Mouse (Mus musculus): ENCODE measurements around the gene Pibf1. TPM values are rescaled to one million over a fixed set of nuclear protein-coding genes. Genes with fewer than 3 reads are reported as not detected.

Pibf1 gene
- polyA plus RNA-seq, 1 experiment from 2014 or later: 26.3 TPM

DNA sequence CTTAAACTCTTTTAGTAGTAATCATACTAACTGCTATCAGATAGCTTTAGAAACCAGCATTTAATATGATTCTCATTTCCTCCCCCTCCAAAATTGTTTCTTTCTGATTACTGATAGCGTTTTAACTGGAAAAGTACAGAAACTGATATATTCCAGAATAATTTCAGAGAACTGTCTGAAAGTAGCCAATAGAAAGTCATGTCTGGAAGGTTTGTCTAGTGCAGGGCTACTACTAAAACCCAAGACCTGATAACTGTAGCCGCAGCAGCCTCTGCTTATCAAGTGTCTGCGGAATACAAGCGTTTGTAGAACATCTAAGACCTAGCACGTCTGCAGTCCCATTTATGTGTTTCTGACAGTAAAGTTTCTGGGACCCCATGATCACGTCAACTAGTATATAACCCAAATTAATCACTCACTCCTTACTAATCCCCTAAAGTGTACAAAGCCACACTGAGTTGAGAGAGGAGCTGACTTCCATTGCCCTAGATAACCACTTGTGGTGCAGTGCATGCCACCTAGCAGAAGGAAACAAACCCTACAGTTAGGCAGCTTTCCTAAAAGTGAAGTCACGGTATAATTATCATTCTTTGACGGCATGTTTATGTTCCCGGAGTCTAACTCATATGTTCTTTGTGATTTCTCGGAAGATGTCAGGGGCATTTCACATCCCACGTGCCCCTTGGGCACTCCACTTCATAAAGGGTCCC is 130.0 kb downstream of the Pibf1 start:
- no peak for ATAC-seq (ENCODE audit: low FRiP score, low read depth)
- H3K36me3 ChIP-seq: no peaks in the 10 kb centered on the region
- H3K9me3 ChIP-seq: no peaks in the 10 kb centered on the region
- H3K27ac ChIP-seq (replicated peaks): no peak overlapping the region
- 95% methylated on average over 11 of the region's 11 CpGs for WGBS
- H3K4me1 ChIP-seq: no peaks in the 10 kb centered on the region
- H3K27me3 ChIP-seq: no peaks in the 10 kb centered on the region
- no peak overlapping the region for H3K9ac ChIP-seq (replicated peaks)
- no peak overlapping the region for H3K4me2 ChIP-seq (replicated peaks)
- H3K4me3 ChIP-seq: no peak overlapping the region

DNA sequence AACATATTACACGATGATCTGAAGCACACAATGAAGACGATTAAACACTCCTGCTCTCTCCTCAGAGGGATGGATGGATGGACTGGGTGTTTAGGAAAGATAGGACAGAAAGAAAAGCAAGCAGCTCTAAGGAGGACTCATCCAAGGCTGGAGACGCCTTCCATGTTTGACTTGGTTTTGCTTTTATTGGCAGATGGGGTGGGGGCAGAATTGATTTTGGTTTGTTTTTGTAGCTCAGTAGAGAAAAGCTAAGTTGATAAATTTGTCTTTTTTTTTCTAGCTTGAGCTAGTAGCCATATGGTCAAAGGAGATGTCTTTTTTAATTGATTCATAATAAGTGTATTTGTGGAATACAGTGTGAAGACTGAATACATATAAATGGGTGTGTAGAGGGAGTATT is 133.8 kb downstream of the Pibf1 start:
- ATAC-seq (ENCODE audit: low FRiP score, low read depth): no peak
- Histone ChIP-seq H3K9ac (replicated peaks) (no peak overlapping the region), H3K4me1 (no peaks in the 10 kb centered on the region), H3K4me2 (replicated peaks) (no peak overlapping the region), H3K36me3 (no peaks in the 10 kb centered on the region), H3K27ac (replicated peaks) (no peak overlapping the region), H3K9me3 (no peaks in the 10 kb centered on the region), H3K27me3 (no peaks in the 10 kb centered on the region), H3K4me3 (no peak overlapping the region)
- WGBS: 95% methylated on average over 3 of the region's 3 CpGs

DNA sequence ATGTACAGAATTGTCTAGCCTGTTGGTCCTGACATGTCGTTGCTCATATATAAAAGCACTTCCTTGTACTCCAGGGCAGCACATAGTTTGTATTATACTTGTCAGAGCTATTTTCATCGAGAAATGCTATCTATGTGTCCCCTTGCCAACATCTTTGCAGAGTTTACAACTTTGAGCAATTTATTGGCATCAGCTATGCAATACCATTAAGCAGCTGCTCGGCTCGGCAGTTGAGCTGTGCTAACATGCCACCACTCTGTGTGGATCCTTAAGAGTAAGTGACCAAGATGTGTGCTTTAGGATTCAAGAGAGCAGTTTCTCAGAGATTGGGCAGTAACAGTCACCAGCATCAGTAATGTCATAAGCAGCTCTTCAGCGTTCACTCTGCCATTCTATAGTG is 137.9 kb downstream of the Pibf1 start:
- H3K9me3 ChIP-seq: no peaks in the 10 kb centered on the region
- WGBS: 88% methylated on average over 5 of the region's 5 CpGs
- H3K9ac ChIP-seq (replicated peaks): no peak overlapping the region
- ATAC-seq (ENCODE audit: low FRiP score, low read depth): no peak
- H3K4me1 ChIP-seq: no peaks in the 10 kb centered on the region
- H3K4me3 ChIP-seq: no peak overlapping the region
- no peaks in the 10 kb centered on the region for H3K27me3 ChIP-seq
- H3K27ac ChIP-seq (replicated peaks): no peak overlapping the region
- no peaks in the 10 kb centered on the region for H3K36me3 ChIP-seq
- H3K4me2 ChIP-seq (replicated peaks): no peak overlapping the region

DNA sequence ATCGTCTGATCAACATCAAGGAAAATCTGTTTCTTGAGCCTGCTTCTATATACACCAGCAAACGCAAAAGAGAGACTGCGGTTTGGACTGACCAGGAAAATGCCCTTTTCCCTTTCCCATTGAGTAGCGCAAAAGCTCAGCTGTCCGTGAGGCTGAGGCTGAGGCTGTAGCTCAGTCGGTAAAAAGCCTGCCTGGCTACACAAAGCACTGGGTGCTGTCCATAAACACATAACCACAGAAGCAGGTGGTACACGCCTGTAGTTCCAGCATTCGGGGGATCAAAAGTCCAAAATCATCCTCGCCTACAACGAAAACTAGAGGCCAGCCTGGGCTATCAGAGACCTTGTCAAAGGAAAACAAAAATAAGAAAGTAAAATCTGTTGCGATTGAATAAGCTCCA is 141.3 kb downstream of the Pibf1 start:
- Histone ChIP-seq H3K4me2 (replicated peaks) (no peak overlapping the region), H3K27me3 (no peaks in the 10 kb centered on the region), H3K36me3 (peaks cover 12% of the 10 kb centered on the region), H3K4me3 (no peak overlapping the region), H3K9me3 (no peaks in the 10 kb centered on the region), H3K9ac (replicated peaks) (no peak overlapping the region), H3K4me1 (no peaks in the 10 kb centered on the region), H3K27ac (replicated peaks) (0 out of 2 replicates have a peak overlapping the region, but pooled peaks have one; percentile 1)
- 74% methylated on average over 11 of the region's 11 CpGs for WGBS
- no peak for ATAC-seq (ENCODE audit: low FRiP score, low read depth)

DNA sequence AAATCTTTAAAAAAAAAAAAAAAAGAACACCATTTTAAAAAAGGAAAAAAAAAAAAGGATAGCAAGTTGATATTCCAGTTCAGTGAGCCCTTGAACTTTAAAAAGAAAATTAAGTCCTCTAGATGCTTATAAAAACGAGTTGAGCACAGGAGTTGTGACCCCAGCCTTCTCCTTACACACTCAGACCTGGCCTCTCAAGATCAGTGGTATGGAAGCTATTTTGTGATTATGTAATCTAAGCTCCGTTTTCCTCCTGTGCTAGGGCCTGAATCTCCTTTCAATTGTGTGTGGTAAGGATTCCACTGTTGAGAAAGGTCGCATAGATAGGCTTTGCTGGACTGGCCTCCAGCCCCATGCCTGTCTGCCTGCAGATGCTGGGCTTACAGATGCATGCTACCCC is 145.3 kb downstream of the Pibf1 start:
- H3K4me3 ChIP-seq: no peak overlapping the region
- WGBS: 77% methylated on average over 3 of the region's 3 CpGs
- no peak overlapping the region for H3K27ac ChIP-seq (replicated peaks)
- peaks cover 16% of the 10 kb centered on the region for H3K36me3 ChIP-seq
- no peak overlapping the region for H3K9ac ChIP-seq (replicated peaks)
- no peak overlapping the region for H3K4me2 ChIP-seq (replicated peaks)
- ATAC-seq (ENCODE audit: low FRiP score, low read depth): no peak
- no peaks in the 10 kb centered on the region for H3K4me1 ChIP-seq
- no peaks in the 10 kb centered on the region for H3K9me3 ChIP-seq
- no peaks in the 10 kb centered on the region for H3K27me3 ChIP-seq

DNA sequence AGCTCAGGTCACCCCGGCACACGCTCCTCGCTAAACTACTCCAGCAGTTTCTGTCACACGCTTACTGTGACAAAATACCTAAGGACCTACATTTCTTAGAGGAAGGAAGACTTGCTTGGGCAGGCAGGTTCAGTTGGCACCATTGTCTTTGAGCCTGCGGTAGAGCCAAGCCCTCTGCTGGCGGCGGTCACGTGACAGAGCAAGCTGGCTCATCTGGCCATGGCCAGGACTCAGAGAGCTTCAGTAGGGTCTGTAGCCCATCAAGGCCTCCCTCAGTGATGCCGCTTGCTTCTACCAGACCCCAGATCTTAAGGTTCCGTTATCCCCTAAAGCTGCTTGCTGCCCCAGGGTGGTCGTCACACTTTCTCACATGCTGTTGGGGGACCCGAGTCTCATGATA is 162.8 kb downstream of the Pibf1 start:
- WGBS: 95% methylated on average over 12 of the region's 12 CpGs
- no peak for ATAC-seq (ENCODE audit: low FRiP score, low read depth)
- no peak overlapping the region for H3K9ac ChIP-seq (replicated peaks)
- H3K4me3 ChIP-seq: no peak overlapping the region
- no peak overlapping the region for H3K4me2 ChIP-seq (replicated peaks)
- no peaks in the 10 kb centered on the region for H3K4me1 ChIP-seq
- no peaks in the 10 kb centered on the region for H3K36me3 ChIP-seq
- no peaks in the 10 kb centered on the region for H3K9me3 ChIP-seq
- no peaks in the 10 kb centered on the region for H3K27me3 ChIP-seq
- no peak overlapping the region for H3K27ac ChIP-seq (replicated peaks)

DNA sequence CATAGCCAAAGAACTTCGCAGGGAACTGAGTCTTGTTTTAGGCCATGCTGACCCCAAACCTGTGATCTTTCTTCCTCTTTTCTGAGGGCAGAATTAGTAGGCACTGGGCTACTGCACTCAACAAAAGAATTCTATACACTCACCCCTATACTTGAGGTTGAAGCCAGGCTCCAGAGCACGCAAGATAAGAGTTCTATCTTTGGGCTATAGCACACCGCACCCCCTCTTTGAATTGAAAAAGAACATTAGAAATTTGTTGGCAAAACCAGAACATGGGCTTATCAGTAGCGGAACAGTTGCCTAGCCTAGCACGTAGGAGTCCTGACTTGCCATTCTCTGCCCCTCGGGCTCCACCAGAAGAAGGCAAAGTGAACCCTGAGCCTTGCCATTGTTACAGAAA is 164.6 kb downstream of the Pibf1 start:
- 91% methylated on average over 6 of the region's 6 CpGs for WGBS
- ATAC-seq (ENCODE audit: low FRiP score, low read depth): no peak
- no peaks in the 10 kb centered on the region for H3K36me3 ChIP-seq

DNA sequence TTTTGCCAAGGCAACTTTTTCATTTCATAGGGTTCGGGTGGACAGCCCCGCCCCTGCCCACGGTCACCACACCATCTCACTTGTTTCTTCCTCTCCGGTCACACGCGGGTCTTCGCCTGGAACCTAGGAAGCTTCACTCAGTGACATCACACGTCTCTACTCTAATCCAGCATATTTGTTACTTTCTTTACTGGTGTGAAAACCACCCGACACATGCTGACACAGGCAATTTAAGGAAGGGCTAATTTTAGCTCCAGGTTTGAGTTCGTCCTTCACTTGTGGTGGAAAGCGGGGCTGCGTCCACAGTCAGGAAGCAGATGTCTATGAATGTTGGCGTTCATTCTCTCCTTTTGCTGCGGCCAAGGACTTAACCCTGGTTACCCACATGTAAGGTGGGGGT is 166.6 kb downstream of the Pibf1 start:
- no peaks in the 10 kb centered on the region for H3K27me3 ChIP-seq
- no peak overlapping the region for H3K4me2 ChIP-seq (replicated peaks)
- H3K9ac ChIP-seq (replicated peaks): no peak overlapping the region
- no peaks in the 10 kb centered on the region for H3K9me3 ChIP-seq
- H3K4me3 ChIP-seq: no peak overlapping the region
- H3K4me1 ChIP-seq: no peaks in the 10 kb centered on the region
- no peak overlapping the region for H3K27ac ChIP-seq (replicated peaks)
- 97% methylated on average over 14 of the region's 14 CpGs for WGBS
- no peaks in the 10 kb centered on the region for H3K36me3 ChIP-seq
- no peak for ATAC-seq (ENCODE audit: low FRiP score, low read depth)

More for the DNA sequence above, 164.6 kb downstream of the Pibf1 start:
- Histone ChIP-seq H3K4me1 (no peaks in the 10 kb centered on the region), H3K9me3 (no peaks in the 10 kb centered on the region), H3K27ac (replicated peaks) (no peak overlapping the region), H3K27me3 (no peaks in the 10 kb centered on the region), H3K9ac (replicated peaks) (no peak overlapping the region), H3K4me3 (no peak overlapping the region), H3K4me2 (replicated peaks) (no peak overlapping the region)

DNA sequence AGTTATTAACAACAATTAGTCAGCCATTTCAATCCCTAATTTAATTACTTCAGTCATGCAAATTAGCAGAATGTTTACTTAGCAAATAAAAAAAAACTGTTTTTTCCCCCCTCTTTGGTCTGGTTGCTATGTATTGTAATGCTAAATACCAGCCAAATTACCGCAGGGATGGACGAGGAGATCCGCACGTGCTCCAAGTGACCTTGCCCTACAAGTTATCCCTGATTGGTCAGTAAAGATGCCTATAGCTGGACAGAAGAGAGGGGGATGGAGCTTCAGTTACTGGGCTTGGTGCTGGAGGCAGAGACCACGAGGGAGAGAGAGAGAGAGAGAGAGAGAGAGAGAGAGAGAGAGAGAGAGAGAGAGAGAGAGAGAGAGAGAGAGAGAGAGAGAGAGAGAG is 167.5 kb downstream of the Pibf1 start:
- Histone ChIP-seq H3K27me3 (no peaks in the 10 kb centered on the region), H3K36me3 (no peaks in the 10 kb centered on the region), H3K4me3 (no peak overlapping the region), H3K4me2 (replicated peaks) (no peak overlapping the region), H3K9ac (replicated peaks) (no peak overlapping the region), H3K27ac (replicated peaks) (no peak overlapping the region), H3K4me1 (no peaks in the 10 kb centered on the region), H3K9me3 (no peaks in the 10 kb centered on the region)
- ATAC-seq (ENCODE audit: low FRiP score, low read depth): no peak
- WGBS: 39% methylated on average over 5 of the region's 5 CpGs

DNA sequence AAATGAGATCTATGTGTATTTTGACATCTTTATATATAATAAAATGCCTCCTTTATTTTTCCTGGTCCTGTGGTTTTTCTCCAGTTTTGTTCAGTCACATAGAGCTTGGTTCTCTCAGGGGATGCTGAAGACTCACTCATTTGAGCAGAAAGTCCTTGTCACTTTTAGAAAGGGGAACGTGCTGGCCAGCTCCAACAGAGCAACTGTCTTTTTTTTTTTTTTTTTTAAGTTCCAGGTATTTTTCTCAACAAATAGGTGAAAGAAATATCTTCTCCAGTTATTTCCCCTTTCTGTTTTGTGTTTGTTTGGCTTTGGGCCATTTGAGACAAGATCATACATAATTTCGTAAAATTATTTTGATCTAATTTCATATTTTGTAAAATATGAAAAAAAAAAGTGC is 174.8 kb downstream of the Pibf1 start:
- H3K9ac ChIP-seq (replicated peaks): no peak overlapping the region
- H3K36me3 ChIP-seq: no peaks in the 10 kb centered on the region
- ATAC-seq (ENCODE audit: low FRiP score, low read depth): no peak
- peaks cover 7% of the 10 kb centered on the region for H3K4me1 ChIP-seq
- H3K4me2 ChIP-seq (replicated peaks): no peak overlapping the region
- WGBS: 77% methylated on average over 2 of the region's 2 CpGs
- no peak overlapping the region for H3K27ac ChIP-seq (replicated peaks)
- H3K27me3 ChIP-seq: peaks cover 36% of the 10 kb centered on the region
- H3K4me3 ChIP-seq: no peak overlapping the region
- no peaks in the 10 kb centered on the region for H3K9me3 ChIP-seq

DNA sequence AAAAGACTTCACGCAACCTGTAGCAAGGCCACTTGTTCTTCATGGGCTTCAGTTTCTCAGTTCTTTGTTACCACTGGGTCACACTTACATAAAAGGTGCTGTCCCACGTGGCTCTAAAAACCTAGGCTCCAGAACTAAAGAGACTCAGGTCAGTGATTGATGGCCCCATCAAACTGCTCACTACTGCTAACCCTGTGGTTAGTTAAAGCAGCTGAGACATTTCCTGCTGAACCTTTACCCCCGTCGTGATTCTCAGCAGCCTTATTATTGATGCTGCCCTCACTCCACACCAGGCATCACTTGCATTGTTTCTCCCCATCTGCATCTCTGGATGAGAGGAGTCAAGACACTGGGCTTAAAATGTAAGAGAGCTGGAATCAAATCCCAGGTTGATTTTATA is 176.6 kb downstream of the Pibf1 start:
- peaks cover 48% of the 10 kb centered on the region for H3K27me3 ChIP-seq
- H3K4me1 ChIP-seq: peaks cover 7% of the 10 kb centered on the region
- no peak overlapping the region for H3K4me3 ChIP-seq
- H3K9ac ChIP-seq (replicated peaks): no peak overlapping the region
- no peak overlapping the region for H3K27ac ChIP-seq (replicated peaks)
- 63% methylated on average over 4 of the region's 4 CpGs for WGBS
- no peak overlapping the region for H3K4me2 ChIP-seq (replicated peaks)
- H3K36me3 ChIP-seq: no peaks in the 10 kb centered on the region
- H3K9me3 ChIP-seq: no peaks in the 10 kb centered on the region
- ATAC-seq (ENCODE audit: low FRiP score, low read depth): no peak

DNA sequence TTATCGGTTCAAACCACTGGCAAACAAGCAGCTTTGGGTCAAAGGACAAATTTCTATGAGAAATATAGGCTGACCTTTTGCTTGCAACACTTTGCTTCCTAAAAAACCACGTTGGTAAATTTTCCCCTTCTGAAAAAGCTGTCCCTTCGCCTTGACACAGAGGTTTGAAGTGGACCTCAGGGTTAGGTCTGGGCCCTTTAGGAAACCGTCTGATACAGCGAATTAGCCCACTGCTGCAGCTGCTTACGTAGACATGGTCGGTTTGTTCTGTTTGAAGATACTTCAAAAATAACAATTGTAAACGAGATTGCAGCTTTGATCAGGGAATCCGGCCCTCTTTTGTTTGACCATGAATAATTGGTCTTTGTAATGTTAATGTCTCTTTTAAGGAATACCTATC is 179.1 kb downstream of the Pibf1 start:
- WGBS: 7% methylated on average over 9 of the region's 9 CpGs
- Histone ChIP-seq H3K4me3 (no peak overlapping the region), H3K27ac (replicated peaks) (no peak overlapping the region), H3K36me3 (no peaks in the 10 kb centered on the region), H3K9me3 (no peaks in the 10 kb centered on the region), H3K4me1 (peaks cover 7% of the 10 kb centered on the region), H3K9ac (replicated peaks) (no peak overlapping the region), H3K4me2 (replicated peaks) (peak overlapping the region; percentile 27; the same call in 1 of the 2 replicates), H3K27me3 (peaks cover 52% of the 10 kb centered on the region)
- ATAC-seq (ENCODE audit: low FRiP score, low read depth): peak; percentile 76; the same call in 1 of the 2 replicates

Data from midbrain, embryonic 12.5 days (tissue).